Mouse (Mus musculus) megakaryocyte, embryonic 14.5 days (primary cell): ENCODE results near the gene Psg27.

Source experiments
- FLI1 ChIP-seq: IDR thresholded peaks from 2 replicates; pipeline ENCODE4 v1.6.1; 2012; ENCODE audit warnings: low read length, inconsistent platforms, mixed read lengths
- GATA1 ChIP-seq: IDR thresholded peaks from 3 replicates; pipeline ENCODE4 v1.6.1; 2012; ENCODE audit warnings: mixed read lengths, low read length, inconsistent platforms, borderline replicate concordance

GRCm38 (mm10) chr7:18533420-18533819 is 33.7 kb downstream of the Psg27 start:
- TF ChIP-seq GATA1 (no peak), FLI1 (no peak)
